Mouse (Mus musculus): ENCODE measurements around the gene Gm17662.

The Gm17662 gene

GRCm38 (mm10) chr4:104857029-104857428 is at the start of gene Gm17662:
Gene Gm17662, plus strand, starts transcription at chr4:104857329.
- no peak for DNase-seq

DNA sequence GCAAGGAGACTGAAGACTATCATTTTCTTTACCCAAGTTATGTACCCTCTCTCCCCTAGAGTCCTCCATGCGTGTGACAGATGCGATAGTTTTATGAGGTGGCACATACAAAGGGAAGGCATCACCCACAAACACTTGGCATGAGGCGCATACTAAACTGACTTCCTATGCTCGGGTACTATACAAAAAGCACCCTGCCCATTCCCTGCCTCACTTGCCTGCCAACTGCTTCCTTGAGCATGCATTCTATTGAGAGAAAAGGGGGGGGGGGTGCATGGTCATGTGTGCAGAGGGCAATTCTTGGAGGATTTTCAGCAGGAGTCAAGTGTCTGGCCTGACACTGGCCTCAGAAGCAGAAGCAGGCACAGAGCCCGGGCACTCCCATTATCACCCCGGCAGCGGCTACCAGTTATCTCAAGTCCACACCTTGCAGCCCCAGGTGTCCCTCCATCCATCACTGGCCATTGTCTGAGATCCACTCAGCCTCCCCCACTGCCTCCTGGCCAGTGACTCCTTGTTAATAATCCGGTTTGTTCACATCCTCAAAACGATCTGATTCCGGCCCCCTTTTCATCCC is 46.3 kb upstream of the Gm17662 start:
- no peak for DNase-seq

DNA sequence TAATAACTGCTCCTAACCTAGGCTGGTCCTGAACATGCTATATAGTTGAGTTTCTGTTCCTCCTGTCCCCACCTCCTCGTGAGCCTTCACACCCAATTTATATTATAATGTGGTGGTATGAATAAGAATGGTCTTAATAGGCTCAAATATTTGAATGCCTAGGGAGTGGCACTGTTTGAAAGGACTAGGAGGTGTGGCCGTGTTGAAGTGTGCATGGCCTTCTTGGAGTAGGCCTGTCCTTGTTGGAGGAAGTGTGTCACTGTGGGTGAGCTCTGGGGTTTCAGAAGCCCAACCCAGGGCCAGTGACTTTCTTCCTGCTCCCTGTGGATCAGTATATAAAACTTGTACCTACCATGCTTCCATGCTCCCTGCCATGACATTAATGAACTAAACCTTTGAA is 43.5 kb upstream of the Gm17662 start:
- DNase-seq = no peak

DNA sequence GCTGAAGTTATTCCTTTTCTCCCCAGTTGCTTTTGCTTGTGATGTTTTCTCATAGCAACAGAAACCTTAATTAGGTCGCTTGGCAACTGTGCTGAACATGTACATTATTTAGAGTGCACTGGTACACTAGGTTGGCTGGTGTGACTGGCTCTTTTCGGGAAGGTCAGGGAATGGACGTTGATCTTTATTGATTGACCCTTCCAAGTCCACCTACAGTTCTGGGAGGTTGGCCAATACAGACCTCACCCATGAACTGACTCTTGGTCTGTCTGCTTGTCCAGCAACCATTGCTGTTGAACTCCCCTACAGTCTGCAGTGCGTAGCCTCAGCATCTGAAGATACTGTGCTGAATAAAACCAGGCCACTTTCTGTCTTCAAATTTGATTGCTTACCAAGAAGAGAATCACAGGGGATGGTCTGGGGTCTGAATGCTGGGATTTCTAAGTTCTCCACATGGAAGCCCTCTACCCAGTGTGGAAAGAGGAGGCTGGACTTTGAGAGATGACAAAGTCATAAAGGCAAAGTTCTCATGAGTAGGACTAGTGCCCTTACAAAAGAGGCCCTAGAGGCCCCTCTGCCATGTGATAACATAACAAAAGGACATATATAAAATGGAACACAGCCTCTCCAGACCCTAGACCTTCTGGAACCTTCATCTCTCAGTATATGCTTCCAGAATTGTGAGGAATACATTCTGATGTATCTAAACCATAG is 40.5 kb upstream of the Gm17662 start:
- DNase-seq = no peak

DNA sequence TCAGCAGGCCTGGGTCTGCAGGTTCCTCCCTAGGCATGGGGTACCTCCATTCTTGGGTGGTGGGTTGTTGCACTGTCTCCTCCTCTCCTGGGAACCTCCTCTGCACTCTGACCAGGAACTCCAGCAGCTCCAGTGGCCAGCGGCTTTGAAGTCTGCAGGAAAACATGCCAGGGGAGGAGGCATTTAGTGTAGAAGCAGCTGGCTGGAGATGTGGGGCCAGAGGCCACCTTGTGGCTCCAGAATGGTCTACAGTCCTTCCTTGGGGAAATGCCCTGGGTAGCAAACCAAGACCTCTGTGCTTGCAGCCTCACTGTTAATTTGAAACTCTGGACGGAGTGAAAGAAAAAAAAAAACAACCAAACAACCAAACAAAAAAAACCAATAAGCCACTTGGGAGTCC is 39.6 kb upstream of the Gm17662 start:
- DNase-seq = no peak

DNA sequence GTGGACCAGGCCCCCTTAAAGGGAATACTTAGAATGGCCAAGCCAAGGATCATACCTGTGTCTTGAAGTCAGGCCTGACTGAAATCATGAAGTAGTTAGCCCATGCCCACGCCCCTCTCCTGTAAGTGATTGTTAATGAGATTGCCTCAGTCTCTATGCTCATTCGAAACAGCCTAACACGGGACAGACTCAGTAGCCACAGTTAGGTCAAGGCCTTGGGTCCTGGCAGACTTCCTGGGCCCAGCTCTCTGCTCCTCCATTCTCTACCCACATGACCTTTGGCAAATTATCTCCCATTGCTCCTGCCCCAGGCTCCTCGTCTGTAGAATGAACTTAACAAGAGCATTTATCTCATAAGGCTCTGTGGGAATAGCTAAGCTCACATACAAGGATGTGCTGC is 38.1 kb upstream of the Gm17662 start:
- no peak for DNase-seq

- no peak for DNase-seq
These were observed 37.2 kb upstream of the Gm17662 start for GRCm38 (mm10) chr4:104819891-104820290.

DNA sequence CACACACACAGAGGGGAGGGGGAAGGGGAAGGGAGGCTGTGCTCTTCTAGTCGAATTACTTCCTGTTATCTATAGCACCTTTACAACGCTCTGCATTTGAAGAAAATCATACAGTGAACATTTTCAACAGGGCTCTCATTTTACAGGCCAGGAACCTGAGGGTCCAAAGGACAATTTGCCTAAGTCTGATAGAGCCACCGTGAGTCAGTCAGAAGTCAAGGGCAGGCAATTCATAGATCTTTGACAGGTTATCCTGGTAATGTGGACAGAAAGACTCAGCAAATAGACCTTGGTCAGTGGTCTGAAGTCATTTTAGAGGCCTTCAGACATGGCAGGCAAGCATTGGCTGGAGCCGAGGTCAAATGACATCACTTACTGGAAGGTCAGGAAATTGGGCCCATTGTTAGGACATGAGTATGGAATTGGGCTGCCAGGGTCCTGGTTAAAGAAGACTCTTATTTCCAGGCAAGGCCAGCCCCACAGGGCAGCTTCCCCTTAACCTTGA is 33.5 kb upstream of the Gm17662 start:
- DNase-seq = no peak

DNA sequence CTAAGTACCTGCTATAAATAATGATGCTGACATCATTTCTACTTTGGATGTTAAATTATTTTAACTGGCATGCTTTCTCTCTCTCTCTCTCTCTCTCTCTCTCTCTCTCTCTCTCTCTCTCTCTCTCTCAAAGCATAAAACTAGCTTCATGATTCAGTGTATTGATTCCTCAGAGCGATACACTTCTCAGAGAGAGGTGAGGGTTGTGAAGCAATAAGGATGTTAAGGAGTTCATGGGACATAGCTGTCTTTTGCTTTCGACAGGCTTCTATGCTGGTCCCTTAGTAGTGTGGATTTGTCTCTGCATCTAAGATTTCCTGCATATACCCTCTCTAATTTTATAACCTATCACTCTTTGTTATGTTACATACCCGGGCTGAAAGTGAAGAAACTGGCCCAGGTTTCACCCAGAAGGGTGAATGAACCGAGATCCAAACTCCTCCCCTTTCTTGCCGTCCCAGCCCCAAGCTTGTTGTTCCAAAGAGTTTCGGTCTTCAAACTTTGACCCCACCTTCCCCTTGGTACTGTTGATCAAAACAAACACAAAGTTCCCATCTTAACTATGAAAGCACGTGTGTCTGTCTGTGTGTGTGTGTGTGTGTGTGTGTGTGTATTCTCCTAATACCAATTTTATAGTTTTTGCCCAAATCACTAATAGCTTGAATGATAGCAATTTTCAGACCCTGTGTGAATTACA is 32.6 kb upstream of the Gm17662 start:
- DNase-seq = peak; percentile 54

GRCm38 (mm10) chr4:104828939-104829338 is 28.2 kb upstream of the Gm17662 start:
- DNase-seq = no peak

DNA sequence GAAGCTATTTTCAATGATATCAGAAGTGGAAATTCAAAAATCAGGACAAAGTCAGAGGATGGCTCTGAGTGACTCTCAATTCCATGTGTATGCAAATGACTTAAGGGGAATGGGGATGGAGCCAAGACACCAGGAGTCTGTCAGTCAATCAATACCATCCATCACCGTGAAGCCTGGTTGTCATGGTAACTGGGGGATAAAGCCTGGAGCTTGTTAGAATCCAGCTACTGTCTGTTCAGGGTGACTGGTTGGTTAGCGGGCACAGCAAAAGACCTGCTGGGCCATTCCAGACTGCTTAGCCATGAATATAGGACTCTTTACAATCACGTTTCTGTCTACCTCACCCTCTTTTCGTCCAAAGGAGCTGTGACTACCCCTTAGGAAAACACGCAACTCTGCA is 22.0 kb upstream of the Gm17662 start:
- DNase-seq = no peak

- no peak for DNase-seq
These were observed 18.8 kb upstream of the Gm17662 start for GRCm38 (mm10) chr4:104838342-104838741.

- DNase-seq = no peak
These were observed 14.9 kb upstream of the Gm17662 start for GRCm38 (mm10) chr4:104842204-104842603.

- DNase-seq = no peak
These were observed 13.6 kb upstream of the Gm17662 start for GRCm38 (mm10) chr4:104843546-104843945.

DNA sequence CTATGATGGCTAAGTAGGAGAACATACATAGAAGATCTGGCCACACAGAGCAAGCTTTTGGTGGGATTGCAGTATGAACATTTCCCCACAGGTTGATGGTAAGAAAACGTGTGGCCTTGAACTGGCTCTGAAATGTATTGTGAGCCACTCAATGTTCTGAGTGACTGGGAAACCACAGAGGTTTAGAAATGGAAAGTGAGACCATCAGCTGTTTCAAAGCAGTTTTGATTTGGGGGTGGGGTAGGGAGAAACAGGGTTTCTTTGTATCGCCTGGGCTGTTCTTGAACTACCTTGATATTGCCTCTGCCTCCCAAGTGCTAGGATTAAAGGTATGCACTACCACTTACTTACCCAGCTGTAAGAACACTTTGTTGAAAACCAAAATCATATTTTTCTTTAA is 1.9 kb upstream of the Gm17662 start:
- no peak for DNase-seq

GRCm38 (mm10) chr4:104857823-104858222 is 694 bp downstream of the Gm17662 start:
- no peak for DNase-seq

DNA sequence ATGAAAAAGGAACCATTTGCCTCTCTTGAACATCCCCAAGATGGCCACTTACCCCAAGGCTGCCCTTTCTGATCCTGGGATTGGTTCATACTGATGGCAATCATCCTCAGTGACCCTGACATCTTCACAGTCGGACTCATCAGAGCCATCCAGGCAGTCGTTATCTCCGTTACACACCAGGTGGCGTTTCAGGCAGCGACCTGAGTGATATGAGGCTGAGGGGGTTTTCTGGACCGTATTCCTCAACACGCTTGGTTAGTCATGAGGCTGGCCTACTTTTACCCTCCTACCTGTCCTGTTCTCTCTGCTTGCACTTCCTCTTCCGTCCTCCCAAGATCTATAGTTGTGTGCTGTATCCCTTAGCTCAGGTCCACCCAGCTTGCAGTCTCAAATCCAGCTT is 4.1 kb downstream of the Gm17662 start:
- DNase-seq = no peak

GRCm38 (mm10) chr4:104864397-104864796 is 7.3 kb downstream of the Gm17662 start:
- DNase-seq = no peak

DNA sequence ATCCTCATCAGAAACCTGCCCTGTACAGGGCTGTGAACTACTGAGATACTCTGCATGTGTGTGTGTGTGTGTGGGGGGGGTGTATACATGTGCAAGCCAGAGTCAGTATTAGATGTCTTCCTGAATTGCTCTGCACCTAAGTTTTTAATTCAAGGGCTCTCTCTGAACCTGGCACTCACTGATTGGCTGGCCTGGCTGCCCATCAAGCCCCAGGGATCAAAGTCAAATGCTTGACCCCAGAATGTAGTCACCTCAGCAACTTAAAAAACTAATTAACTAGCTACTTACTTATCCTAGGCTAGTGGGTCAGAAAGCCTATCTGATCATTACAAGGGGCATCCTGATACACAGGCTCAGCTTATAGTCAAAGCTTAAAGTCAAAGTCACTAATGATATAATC is 12.5 kb downstream of the Gm17662 start:
- DNase-seq = peak; percentile 79

DNA sequence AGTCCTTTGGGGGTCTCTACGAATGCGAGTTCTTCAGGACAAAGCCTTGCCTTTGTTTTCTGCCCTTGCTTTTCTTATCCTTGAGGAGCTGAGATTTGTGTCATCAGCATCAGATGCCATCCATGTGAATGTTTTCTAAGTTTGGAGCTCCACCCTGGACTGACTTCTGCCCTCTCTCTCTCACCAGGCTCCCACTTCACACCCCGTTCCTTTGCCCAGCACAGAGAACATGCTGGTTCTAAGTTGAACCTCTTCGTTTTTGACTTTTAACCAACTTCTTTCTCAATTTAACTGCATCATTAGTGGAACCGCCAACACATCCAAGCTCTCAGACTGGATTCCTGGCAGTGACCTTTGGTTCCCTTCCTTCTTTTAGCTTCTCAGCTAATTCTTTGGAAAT is 13.1 kb downstream of the Gm17662 start:
- DNase-seq = peak; percentile 22

DNA sequence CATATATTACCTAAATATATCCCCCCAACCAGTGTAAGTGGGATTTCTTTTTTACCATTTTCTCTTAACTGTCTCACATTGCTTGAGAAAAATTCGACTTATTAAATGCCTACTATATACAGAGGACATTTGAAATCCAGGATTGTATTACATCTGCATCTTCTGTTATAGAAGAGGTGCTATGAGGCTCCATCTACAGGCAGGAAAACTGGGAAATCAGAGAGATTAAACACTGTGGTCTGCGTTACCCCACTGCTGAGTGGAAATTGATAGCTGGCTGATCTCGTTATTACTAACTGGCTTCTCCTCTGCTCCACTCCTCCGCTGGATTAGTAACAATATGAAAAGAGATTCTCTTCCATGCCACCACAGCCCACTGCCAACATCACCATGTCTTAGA is 18.7 kb downstream of the Gm17662 start:
- no peak for DNase-seq

DNA sequence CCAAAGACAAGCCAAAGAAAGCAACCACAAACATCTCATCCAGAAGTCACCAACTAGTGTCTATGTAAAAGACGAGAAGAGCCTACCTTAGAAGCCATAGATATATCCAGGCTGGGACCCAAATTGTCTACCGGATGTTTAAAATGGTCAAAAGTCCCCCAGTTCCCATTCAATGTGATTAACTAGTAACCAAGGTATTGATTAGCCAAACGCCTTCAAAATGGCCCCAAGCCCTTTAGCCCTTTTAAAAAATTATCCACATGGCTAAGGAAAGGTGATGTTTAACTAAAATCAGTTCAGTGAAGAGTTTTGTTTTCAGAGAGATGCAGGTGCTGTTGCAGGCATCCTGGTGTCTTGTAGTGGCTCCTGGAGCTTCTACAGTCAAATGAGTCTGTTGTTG is 19.2 kb downstream of the Gm17662 start, which contains the start of gene C8a:
TSS of gene C8a (minus strand) at position 76 of the 400 bp plus-strand sequence.
- DNase-seq = no peak

DNA sequence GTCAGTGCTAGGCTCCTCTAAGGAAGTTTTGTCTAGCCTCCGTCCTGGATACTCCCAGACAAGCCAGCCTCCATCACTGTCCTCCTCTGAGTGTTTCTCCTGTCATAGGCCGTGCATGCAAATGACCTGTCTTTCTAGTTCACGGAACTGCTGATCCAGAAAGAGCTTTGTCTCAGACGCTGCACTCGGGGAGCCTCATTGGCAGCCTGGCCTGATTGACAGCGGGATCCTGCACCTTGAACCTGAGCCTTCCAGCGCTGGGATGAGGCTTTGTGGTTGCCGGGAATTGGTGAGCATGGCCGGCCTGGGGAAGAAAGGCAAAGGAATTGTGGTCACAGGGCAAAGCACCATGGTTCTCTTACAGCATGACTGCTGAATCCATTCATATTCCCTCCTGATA is 30.4 kb downstream of the Gm17662 start:
- DNase-seq = peak; percentile 51

All from kidney, adult 11 months (tissue).